Mouse (Mus musculus) intestine, embryonic 14.5 days (tissue): ENCODE data around the gene Rarg. TPM values are rescaled to one million over a fixed set of nuclear protein-coding genes. Genes with fewer than 3 reads are reported as not detected.

Experiments
- ATAC-seq: fragments of 200-750 bp; cut with Nextera tagmentation; replicated peaks from 2 replicates; pipeline ENCODE4 v1.8.0; 2017; ENCODE audit warnings: low read depth, moderate number of reproducible peaks, moderate TSS enrichment, moderate library complexity; ENCODE audit not compliant: low FRiP score, low TSS enrichment
- DNase-seq: peaks from one replicate; pipeline ENCODE4 v3.0.0-alpha.2; 2018; ENCODE audit warnings: low spot score
- H3K27ac ChIP-seq: fragments of 300-500 bp; sonication (generic); 2 replicates; pipeline ENCODE4 v1.5.1; 2014; ENCODE audit warnings: low read depth, mild to moderate bottlenecking, control low read depth
- H3K27me3 ChIP-seq: fragments of 300-500 bp; sonication (generic); replicated peaks from 2 replicates; pipeline ENCODE4 v1.6.1; 2014; ENCODE audit warnings: low read length, control low read depth; ENCODE audit not compliant: control insufficient read depth, insufficient read depth
- H3K36me3 ChIP-seq: fragments of 300-500 bp; sonication (generic); 2 replicates; pipeline ENCODE4 v1.6.1; 2014; ENCODE audit warnings: low read length, control low read depth; ENCODE audit not compliant: control insufficient read depth, insufficient read depth
- H3K4me1 ChIP-seq: fragments of 300-500 bp; sonication (generic); replicated peaks from 2 replicates; pipeline ENCODE4 v1.6.1; 2014; ENCODE audit warnings: low read length, control low read depth, mixed read lengths; ENCODE audit not compliant: control insufficient read depth, insufficient read depth
- H3K4me2 ChIP-seq: fragments of 300-500 bp; sonication (generic); 2 replicates; pipeline ENCODE4 v1.6.1; 2014; ENCODE audit warnings: low read length
- H3K4me3 ChIP-seq: fragments of 300-500 bp; sonication (generic); 2 replicates; pipeline ENCODE4 v1.5.1; 2014; ENCODE audit warnings: low read depth, low read length, control low read depth, mixed read lengths
- H3K9ac ChIP-seq: fragments of 300-500 bp; sonication (generic); 2 replicates; pipeline ENCODE4 v1.6.1; 2014; ENCODE audit warnings: mild to moderate bottlenecking, low read length
- H3K9me3 ChIP-seq: fragments of 300-500 bp; sonication (generic); 2 replicates; pipeline ENCODE4 v1.6.1; 2016; ENCODE audit warnings: low read length, control low read depth; ENCODE audit not compliant: control insufficient read depth
- WGBS: fragments of 180-500 bp; shearing (Covaris S2); extraction: QIAGEN DNeasy Blood & Tissue Kit; methylation state at CpG from one replicate; pipeline ENCODE4 v1.1.7; 2014; 5-methylcytosine and 5-hydroxymethylcytosine counted together
- polyA plus RNA-seq: library from polyadenylated mRNA; unstranded; fragments of >200 nt; fragmentation: Nextera tagmentation; extraction: Ambion mirVana; gene quantifications from 2 replicates; pipeline ENCODE4 v1.2.1, GENCODE M21; 2014

Gene Rarg
- polyA plus RNA-seq, 1 experiment from 2014 or later = 16.4 TPM

GRCm38 (mm10) chr15:102248812-102249191 is 8.5 kb downstream of the Rarg start:
- no peak overlapping the region; the same call in 1 of the 2 replicates for H3K9ac ChIP-seq
- ATAC-seq (no peak), DNase-seq (no peak)
- H3K4me1 ChIP-seq = peaks cover 41% of the 10 kb centered on the region
- H3K27me3 ChIP-seq = no peaks in the 10 kb centered on the region
- peak overlapping the region; percentile 95 for H3K4me2 ChIP-seq
- no peaks in the 10 kb centered on the region for H3K36me3 ChIP-seq
- H3K9me3 ChIP-seq = no peaks in the 10 kb centered on the region
- no peak overlapping the region for H3K4me3 ChIP-seq
- WGBS = 12% methylated on average over 3 of the region's 3 CpGs
- H3K27ac ChIP-seq = peak overlapping the region; percentile 94; the same call in 1 of the 2 replicates

GRCm38 (mm10) chr15:102248131-102248811 is 9.0 kb downstream of the Rarg start:
- ATAC-seq (no peak), DNase-seq (no peak)
- H3K4me2 ChIP-seq = peak overlapping the region; percentile 95
- peaks cover 47% of the 10 kb centered on the region for H3K4me1 ChIP-seq
- H3K27me3 ChIP-seq = no peaks in the 10 kb centered on the region
- peak overlapping the region; percentile 62 for H3K4me3 ChIP-seq
- H3K36me3 ChIP-seq = no peaks in the 10 kb centered on the region
- WGBS = 14% methylated on average over 8 of the region's 8 CpGs
- H3K9me3 ChIP-seq = no peaks in the 10 kb centered on the region
- H3K9ac ChIP-seq = peak overlapping the region; percentile 57
- peak overlapping the region; percentile 94 for H3K27ac ChIP-seq

- Histone ChIP-seq H3K9ac (peak overlapping the region; percentile 57), H3K27me3 (no peaks in the 10 kb centered on the region), H3K36me3 (no peaks in the 10 kb centered on the region), H3K4me1 (peaks cover 54% of the 10 kb centered on the region), H3K4me2 (peak overlapping the region; percentile 95), H3K27ac (peak overlapping the region; percentile 94), H3K4me3 (peak overlapping the region; percentile 62), H3K9me3 (no peaks in the 10 kb centered on the region)
- ATAC-seq (peak; percentile 67), DNase-seq (peak; percentile 90)
- 2% methylated on average over 53 of the region's 65 CpGs for WGBS
Observed at GRCm38 (mm10) chr15:102247252-102248130, 9.8 kb downstream of the Rarg start.

GRCm38 (mm10) chr15:102246866-102247251 is 10.5 kb downstream of the Rarg start:
- DNase-seq (peak; percentile 95), ATAC-seq (peak; percentile 82)
- no peaks in the 10 kb centered on the region for H3K9me3 ChIP-seq
- peak overlapping the region; percentile 62 for H3K4me3 ChIP-seq
- peaks cover 57% of the 10 kb centered on the region for H3K4me1 ChIP-seq
- under 1% methylated on average over 33 of the region's 35 CpGs for WGBS
- H3K27me3 ChIP-seq = no peaks in the 10 kb centered on the region
- peak overlapping the region; percentile 95 for H3K4me2 ChIP-seq
- peak overlapping the region; percentile 94 for H3K27ac ChIP-seq
- peak overlapping the region; percentile 58 for H3K9ac ChIP-seq
- no peaks in the 10 kb centered on the region for H3K36me3 ChIP-seq

DNA sequence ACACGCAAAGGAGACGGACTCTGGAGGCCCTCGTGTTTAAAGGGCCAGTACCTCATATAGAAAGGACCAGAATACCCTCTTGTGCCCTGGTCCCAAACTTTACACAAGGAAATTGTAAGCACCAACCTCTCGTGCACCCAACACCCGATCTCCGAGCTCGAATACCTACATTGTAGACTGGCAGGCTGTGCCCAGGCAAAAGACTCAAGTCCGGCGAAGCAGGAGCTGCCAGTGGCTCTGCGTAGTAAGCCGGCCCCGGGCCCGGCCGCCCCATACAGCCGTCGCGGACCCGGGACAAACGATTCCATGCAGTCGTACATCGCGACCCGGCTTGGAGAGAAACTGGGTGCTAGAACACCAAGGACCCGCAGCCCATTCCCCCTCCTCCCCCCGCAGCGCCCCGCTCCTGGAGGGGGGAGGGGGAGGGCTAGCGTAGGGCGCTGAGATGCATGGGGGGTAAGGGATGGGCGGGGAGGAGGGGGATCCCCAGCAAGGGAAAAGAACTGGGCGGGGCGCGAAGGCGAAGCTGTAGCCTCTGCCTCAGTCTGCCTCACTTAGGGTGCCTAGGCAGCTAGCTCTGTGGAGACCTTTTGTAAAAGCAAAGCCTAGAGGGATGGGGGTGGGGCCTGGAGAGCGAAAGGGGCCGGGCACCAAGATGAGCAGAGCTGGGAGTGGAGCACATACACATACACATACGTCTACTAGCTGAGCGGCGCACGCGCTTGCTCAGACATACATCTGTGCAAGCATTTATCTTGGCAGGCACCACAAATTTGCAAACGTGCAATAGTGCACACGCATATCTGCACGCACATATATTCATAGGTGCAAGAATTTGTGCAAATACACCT is 11.2 kb downstream of the Rarg start:
- Histone ChIP-seq H3K27me3 (no peaks in the 10 kb centered on the region), H3K4me3 (peak overlapping the region; percentile 62), H3K4me2 (peak overlapping the region; percentile 95), H3K9ac (peak overlapping the region; percentile 58), H3K27ac (peak overlapping the region; percentile 94), H3K4me1 (peaks cover 57% of the 10 kb centered on the region), H3K36me3 (no peaks in the 10 kb centered on the region), H3K9me3 (no peaks in the 10 kb centered on the region)
- DNase-seq (peak; percentile 85), ATAC-seq (peak; percentile 57)
- WGBS = under 1% methylated on average over 42 of the region's 44 CpGs

DNA sequence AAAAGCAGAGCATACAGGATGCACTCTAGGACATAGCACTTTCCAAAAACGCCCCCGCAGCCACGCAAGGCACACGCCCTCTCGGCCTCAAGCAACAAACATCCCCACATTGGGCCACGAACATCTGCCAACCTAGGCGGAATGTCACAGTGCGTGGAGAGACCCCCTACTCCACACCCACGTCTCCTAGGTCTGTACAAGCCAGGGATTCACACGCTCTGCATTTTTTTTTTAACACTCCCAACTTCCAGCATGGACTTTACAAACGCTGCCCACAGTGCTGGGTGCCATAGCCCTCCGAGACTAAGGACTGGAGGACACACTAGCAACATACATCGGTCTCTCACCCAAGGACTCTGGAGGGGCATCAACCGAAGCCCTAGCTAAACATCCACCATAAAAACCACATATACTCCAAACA is 11.8 kb downstream of the Rarg start:
- H3K27me3 ChIP-seq = no peaks in the 10 kb centered on the region
- no peaks in the 10 kb centered on the region for H3K36me3 ChIP-seq
- H3K9ac ChIP-seq = peak overlapping the region; percentile 58
- peak overlapping the region; percentile 62 for H3K4me3 ChIP-seq
- H3K9me3 ChIP-seq = no peaks in the 10 kb centered on the region
- H3K4me1 ChIP-seq = peaks cover 57% of the 10 kb centered on the region
- peak overlapping the region; percentile 95 for H3K4me2 ChIP-seq
- H3K27ac ChIP-seq = peak overlapping the region; percentile 94
- DNase-seq (no peak), ATAC-seq (no peak)
- WGBS = 2% methylated on average over 14 of the region's 14 CpGs

DNA sequence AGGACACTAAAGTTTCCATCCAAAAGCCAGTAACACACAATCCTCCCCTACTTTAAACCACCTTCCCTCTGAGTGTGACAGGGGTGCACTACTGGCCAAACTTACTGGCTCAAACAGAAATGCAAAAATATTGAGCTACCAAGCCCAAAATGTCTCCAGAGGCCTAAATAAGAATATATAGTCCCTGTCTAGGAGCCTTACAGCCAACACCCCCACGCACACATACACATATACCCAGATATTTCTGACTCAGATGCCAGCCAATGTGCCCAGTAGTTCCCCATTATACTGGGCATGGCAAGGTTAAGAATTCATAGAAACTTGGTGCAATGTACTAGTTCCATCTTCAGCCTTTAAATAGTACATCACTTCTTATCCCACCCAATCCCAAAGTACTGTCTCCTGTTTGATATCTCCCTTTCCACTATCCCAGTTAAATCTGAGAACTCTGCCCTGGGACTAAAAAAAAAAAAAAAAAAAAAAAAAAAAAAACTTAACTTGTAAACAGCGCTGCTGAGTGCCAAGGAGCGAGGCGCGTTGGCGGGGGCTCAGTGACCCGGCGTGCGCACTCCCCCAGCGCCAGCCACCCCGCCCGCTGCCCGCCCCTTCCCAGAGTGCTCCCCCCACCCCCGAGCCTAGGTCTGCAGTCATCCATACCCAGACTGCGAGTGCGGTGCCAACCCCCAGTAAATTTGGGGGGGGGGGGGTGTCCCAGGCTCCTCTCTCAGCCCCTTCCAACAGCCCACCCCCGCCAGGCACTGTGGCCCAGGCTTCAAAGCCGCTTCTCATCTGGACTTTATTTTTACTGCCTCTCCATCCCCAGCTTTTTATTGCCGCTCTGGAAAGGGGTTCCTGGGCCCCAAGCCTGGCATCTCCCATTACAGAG is 12.8 kb downstream of the Rarg start:
- DNase-seq (no peak), ATAC-seq (no peak)
- H3K9me3 ChIP-seq = no peaks in the 10 kb centered on the region
- peak overlapping the region; percentile 62 for H3K4me3 ChIP-seq
- WGBS = 6% methylated on average over 17 of the region's 19 CpGs
- H3K27ac ChIP-seq = peak overlapping the region; percentile 54
- H3K4me2 ChIP-seq = peak overlapping the region; percentile 95
- H3K36me3 ChIP-seq = peaks cover 6% of the 10 kb centered on the region; the same call in 1 of the 2 replicates
- H3K4me1 ChIP-seq = peaks cover 48% of the 10 kb centered on the region
- H3K9ac ChIP-seq = peak overlapping the region; percentile 58
- no peaks in the 10 kb centered on the region for H3K27me3 ChIP-seq
